Comparison of ENCODE assay signal across 9 mouse cellular contexts in genomic region chr11:70459601-70460101, GRCm38 (mm10). TPM values are rescaled to one million over a fixed set of nuclear protein-coding genes. Genes with fewer than 3 reads are reported as not detected.
DNase-seq lines count a peak whose midpoint lies in the region; ATAC-seq and TF ChIP-seq lines count a peak whose summit lies in the region.
"Had no signal": no experiment of that assay in that cellular context is flagged by ENCODE, and none has a peak within 500 bp of the region (broad histone marks: within the 10 kb centered on the region; RNA-seq: fewer than 3 reads in every experiment).

Cxcl16 (minus strand) TSS chr11:70459984.

- ATAC-seq in hindbrain, embryonic 14.5 days (ENCODE audit: low FRiP score): no peak
- ATAC-seq in liver, embryonic 11.5 days (replicated peaks; ENCODE audit: low FRiP score): no peak
- ATAC-seq in midbrain, postnatal 0 days (ENCODE audit: low FRiP score): no peak

- H3K27ac ChIP-seq in thymus, adult 2 months (ENCODE audit: control insufficient read depth, insufficient read depth, low read length): peak within 1 kb of the TSS; percentile 15; the same call in 1 of the 2 replicates
- peak within 1 kb of the TSS; percentile 83 for H3K27ac ChIP-seq in gastrocnemius, adult 2 months
- no peak within 1 kb of the TSS for H3K27ac ChIP-seq in hindbrain, embryonic 14.5 days
- no peak within 1 kb of the TSS for H3K27ac ChIP-seq in liver, embryonic 11.5 days (ENCODE audit: low read depth, low read length)
- H3K27ac ChIP-seq in midbrain, postnatal 0 days (ENCODE audit: low read depth, low read length): no peak within 1 kb of the TSS

- intact Hi-C loops in gastrocnemius, adult 2 months (cut with DNase I): no loop called here

- peaks cover 5% of the 10 kb centered on the region; the same call in 1 of the 2 replicates for H3K4me1 ChIP-seq in thymus, adult 2 months (replicated peaks; ENCODE audit: control insufficient read depth, insufficient read depth, low read length)
- H3K4me1 ChIP-seq in hindbrain, embryonic 14.5 days (replicated peaks; ENCODE audit: control insufficient read depth, insufficient read depth, low read length): no peaks in the 10 kb centered on the region; the same call in 1 of the 2 replicates
- H3K4me1 ChIP-seq in liver, embryonic 11.5 days (replicated peaks; ENCODE audit: control insufficient read depth, insufficient read depth, low read length): peaks cover 2% of the 10 kb centered on the region; the same call in 1 of the 2 replicates
- H3K4me1 ChIP-seq in midbrain, postnatal 0 days (ENCODE audit: insufficient read depth, low read length): no peaks in the 10 kb centered on the region

- WGBS in thymus, adult 2 months: 10% methylated on average over 30 of the region's 30 CpGs
- WGBS in hindbrain, embryonic 14.5 days: 7% methylated on average over 30 of the region's 30 CpGs
- 2% methylated on average over 30 of the region's 30 CpGs for WGBS in liver, embryonic 11.5 days
- WGBS in midbrain, postnatal 0 days: 5% methylated on average over 30 of the region's 30 CpGs

- TF ChIP-seq CTCF in thymus, adult 2 months (IDR thresholded peaks at IDR 0.05; ENCODE audit: borderline replicate concordance, control insufficient read depth, extremely low read depth, insufficient read depth, low read length, poor library complexity): no peak
- TF ChIP-seq CTCF in gastrocnemius, adult 2 months (IDR thresholded peaks at IDR 0.05): no peak
- TF ChIP-seq CTCF in midbrain, postnatal 0 days (IDR thresholded peaks at IDR 0.05): no peak

- peak within 1 kb of the TSS; percentile 64 for H3K4me2 ChIP-seq in hindbrain, embryonic 14.5 days (replicated peaks)
- peak within 1 kb of the TSS; percentile 69 for H3K4me2 ChIP-seq in liver, embryonic 11.5 days
- H3K4me2 ChIP-seq in midbrain, postnatal 0 days (ENCODE audit: low read depth, low read length, poor library complexity, severe bottlenecking): peak within 1 kb of the TSS; percentile 63

- peak within 1 kb of the TSS; percentile 51 for H3K9ac ChIP-seq in hindbrain, embryonic 14.5 days
- H3K9ac ChIP-seq in liver, embryonic 11.5 days (ENCODE audit: low read depth, low read length): peak within 1 kb of the TSS; percentile 17; the same call in 1 of the 2 replicates
- H3K9ac ChIP-seq in midbrain, postnatal 0 days (replicated peaks; ENCODE audit: low read length, poor library complexity, severe bottlenecking): peak within 1 kb of the TSS; percentile 29; the same call in 1 of the 2 replicates

- H3K9me3 ChIP-seq in hindbrain, embryonic 14.5 days (ENCODE audit: control insufficient read depth, low read length): no peaks in the 10 kb centered on the region
- H3K9me3 ChIP-seq in liver, embryonic 11.5 days (ENCODE audit: control insufficient read depth, low read length): no peaks in the 10 kb centered on the region; the same call in 1 of the 2 replicates
- no peaks in the 10 kb centered on the region for H3K9me3 ChIP-seq in midbrain, postnatal 0 days (ENCODE audit: low read length)

- DNase-seq in thymus, adult 2 months: no peak
- no peak for DNase-seq in thymus, postnatal 36 days
- DNase-seq in gastrocnemius, adult 2 months: peak; percentile 68
- DNase-seq in hindbrain, embryonic 14.5 days (ENCODE audit: low spot score): no peak
- no peak for DNase-seq in liver, embryonic 11.5 days (ENCODE audit: low spot score)
- DNase-seq in midbrain, postnatal 0 days (ENCODE audit: low spot score): no peak
- DNase-seq in right cerebral cortex, postnatal 14 days: no peak
- DNase-seq in cerebellum, adult 8-10 months: no peak

- H3K4me3 ChIP-seq in thymus, adult 2 months (ENCODE audit: control insufficient read depth, insufficient read depth, low read length): peak within 1 kb of the TSS; percentile 27
- peak within 1 kb of the TSS; percentile 84 for H3K4me3 ChIP-seq in gastrocnemius, adult 2 months
- H3K4me3 ChIP-seq in hindbrain, embryonic 14.5 days (replicated peaks; ENCODE audit: low read length): peak within 1 kb of the TSS; percentile 36
- H3K4me3 ChIP-seq in liver, embryonic 11.5 days (ENCODE audit: low read depth, low read length): peak within 1 kb of the TSS; percentile 47
- peak within 1 kb of the TSS; percentile 34 for H3K4me3 ChIP-seq in midbrain, postnatal 0 days (ENCODE audit: low read depth, low read length)

- TF ChIP-seq POLR2A in thymus, adult 2 months (IDR thresholded peaks at IDR 0.05; ENCODE audit: control insufficient read depth, extremely low read depth, insufficient read depth, low read length, poor library complexity): no peak

- H3K36me3 ChIP-seq in thymus, adult 2 months (ENCODE audit: control insufficient read depth, insufficient read depth, low read length): no peaks in the 10 kb centered on the region
- H3K36me3 ChIP-seq in hindbrain, embryonic 14.5 days (replicated peaks; ENCODE audit: control insufficient read depth, insufficient read depth): peaks cover 5% of the 10 kb centered on the region; the same call in 1 of the 2 replicates
- no peaks in the 10 kb centered on the region for H3K36me3 ChIP-seq in liver, embryonic 11.5 days (ENCODE audit: control insufficient read depth, insufficient read depth, low read length)
- no peaks in the 10 kb centered on the region for H3K36me3 ChIP-seq in midbrain, postnatal 0 days (ENCODE audit: insufficient read depth, low read length)

- H3K27me3 ChIP-seq in thymus, adult 2 months (ENCODE audit: control insufficient read depth, insufficient read depth, low read length): peaks cover 7% of the 10 kb centered on the region; the same call in 1 of the 2 replicates
- peaks cover 52% of the 10 kb centered on the region for H3K27me3 ChIP-seq in hindbrain, embryonic 14.5 days (ENCODE audit: control insufficient read depth, insufficient read depth, low read length)
- H3K27me3 ChIP-seq in liver, embryonic 11.5 days (replicated peaks; ENCODE audit: control insufficient read depth, insufficient read depth, low read length): peaks cover 54% of the 10 kb centered on the region
- H3K27me3 ChIP-seq in midbrain, postnatal 0 days (ENCODE audit: insufficient read depth, low read length): peaks cover 15% of the 10 kb centered on the region

RNA-seq across cellular contexts. Expression of gene Cxcl16, which starts in this region (rescaled TPM):
- polyA plus RNA-seq in thymus, adult 2 months (2012; rRNA removed): 57.7 and 92.8 TPM in 2 replicates
- total RNA-seq in gastrocnemius, adult 2 months (2021): 1 to 10 TPM; 1.2 to 1.4 TPM
- 7.8 and 10.2 TPM in 2 replicates for polyA plus RNA-seq in hindbrain, embryonic 14.5 days (2014; fragmentation: Nextera tagmentation; extraction: Ambion mirVana)
- polyA plus RNA-seq in liver, embryonic 11.5 days (2014; fragmentation: Nextera tagmentation; extraction: Ambion mirVana): 0.91 and 1.6 TPM in 2 replicates
- total RNA-seq in midbrain, postnatal 0 days (2014; rRNA removed): 1.2 and 1.9 TPM in 2 replicates
- 3.1 and 3.2 TPM in 2 replicates for polyA plus RNA-seq in midbrain, postnatal 0 days (2015; fragmentation: Nextera tagmentation; extraction: Ambion mirVana)
- total RNA-seq: neutrophil, adult 5-6 weeks had no signal

Comparison
In these comparisons a context has a peak if more than half of its experiments do, and no peak if none do; other contexts are left out.
1. H3K27ac ChIP-seq: peak in thymus, adult 2 months (single experiment) and gastrocnemius, adult 2 months (single experiment); none in hindbrain, embryonic 14.5 days (single experiment), liver, embryonic 11.5 days (single experiment) and midbrain, postnatal 0 days (single experiment).
2. H3K4me3 ChIP-seq: peak in every context shown above with its lines; median percentile 84 in gastrocnemius, adult 2 months; 47 in liver, embryonic 11.5 days; 36 in hindbrain, embryonic 14.5 days; 34 in midbrain, postnatal 0 days; 27 in thymus, adult 2 months.
3. Peak in every context shown above with its lines, with median percentiles within 50 percentile points of each other: H3K4me2 ChIP-seq and H3K9ac ChIP-seq.